Mouse (Mus musculus): Measurements from ENCODE around the gene Wnk3. TPM values are rescaled to one million over a fixed set of nuclear protein-coding genes. Genes with fewer than 3 reads are reported as not detected.
A peak's percentile ranks its signal among the peaks of the same experiment; 100 is the strongest.

Gene Wnk3
- total and polyA plus RNA-seq, 3 experiments = 0.06 to 0.18 (median 0.10) TPM

DNA sequence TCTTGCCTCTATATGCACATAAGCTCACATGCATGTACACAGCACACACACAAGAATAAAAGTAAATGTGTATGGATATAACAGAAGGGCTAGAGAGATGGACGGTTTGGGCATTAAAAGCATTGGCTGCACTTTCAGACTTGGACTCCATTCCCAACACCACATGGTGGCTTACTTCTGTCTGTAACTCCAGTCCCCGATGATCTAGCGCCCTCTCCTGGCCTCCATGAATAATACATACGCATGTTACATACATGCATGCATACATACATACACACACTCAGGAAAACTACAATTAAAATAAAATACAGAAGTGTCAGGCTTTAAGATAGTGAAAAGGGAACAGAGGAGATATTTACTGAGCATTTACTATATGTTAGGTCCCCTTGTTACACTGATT, 115.9 kb downstream of the Wnk3 start:
- Histone ChIP-seq H3K27ac (no peak overlapping the region), H3K4me3 (no peak overlapping the region), H3K4me1 (ENCODE audit: control insufficient read depth, insufficient read depth, low read length) (no peaks in the 10 kb centered on the region), H3K79me2 (replicated peaks; ENCODE audit: control insufficient read depth, insufficient read depth, low read length) (no peaks in the 10 kb centered on the region), H3K36me3 (ENCODE audit: control insufficient read depth, insufficient read depth, low read length) (no peaks in the 10 kb centered on the region), H3K9ac (ENCODE audit: low read depth, low read length) (no peak overlapping the region), H3K27me3 (ENCODE audit: control insufficient read depth, insufficient read depth, low read length) (no peaks in the 10 kb centered on the region)
- no peak for DNase-seq
- WGBS = 75% methylated on average over 4 of the region's 4 CpGs
- intact Hi-C loops (cut with DNase I) = no loop called here
- TF ChIP-seq POLR2A (IDR thresholded peaks at IDR 0.05; ENCODE audit: insufficient read depth, low read depth, low read length) (no peak), EP300 (IDR thresholded peaks at IDR 0.05; ENCODE audit: insufficient read depth, low read depth, low read length) (no peak), CTCF (IDR thresholded peaks at IDR 0.05) (no peak)

DNA sequence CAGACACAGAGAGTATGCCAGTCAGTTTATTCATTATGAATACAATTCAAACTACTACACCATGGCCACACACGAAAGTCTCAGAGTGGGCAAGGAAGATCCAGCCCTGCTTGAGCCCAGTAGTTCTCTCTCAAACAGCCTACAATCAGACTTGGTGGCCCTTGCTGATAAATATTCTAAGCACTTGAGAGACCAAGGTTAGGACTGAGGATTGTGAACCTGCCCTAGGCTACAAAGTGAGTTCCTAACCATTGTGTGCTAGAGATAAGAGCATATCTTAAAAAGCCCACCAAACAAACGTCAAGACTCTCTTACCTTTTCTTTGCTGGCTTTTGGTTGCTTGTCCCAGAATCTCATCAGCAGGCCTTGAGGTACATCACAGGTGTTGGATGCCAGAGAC, 135.7 kb downstream of the Wnk3 start:
- no peak overlapping the region for H3K27ac ChIP-seq
- H3K9ac ChIP-seq (ENCODE audit: low read depth, low read length) = no peak overlapping the region
- no peaks in the 10 kb centered on the region for H3K79me2 ChIP-seq (replicated peaks; ENCODE audit: control insufficient read depth, insufficient read depth, low read length)
- no peak for DNase-seq
- no peaks in the 10 kb centered on the region for H3K27me3 ChIP-seq (ENCODE audit: control insufficient read depth, insufficient read depth, low read length)
- no peaks in the 10 kb centered on the region for H3K36me3 ChIP-seq (ENCODE audit: control insufficient read depth, insufficient read depth, low read length)
- 58% methylated on average over 2 of the region's 2 CpGs for WGBS
- intact Hi-C loops (cut with DNase I) = no loop called here
- no peaks in the 10 kb centered on the region; the same call in 1 of the 2 replicates for H3K4me1 ChIP-seq (ENCODE audit: control insufficient read depth, insufficient read depth, low read length)
- no peak overlapping the region for H3K4me3 ChIP-seq
- TF ChIP-seq CTCF (IDR thresholded peaks at IDR 0.05) (no peak), EP300 (IDR thresholded peaks at IDR 0.05; ENCODE audit: insufficient read depth, low read depth, low read length) (no peak), POLR2A (IDR thresholded peaks at IDR 0.05; ENCODE audit: insufficient read depth, low read depth, low read length) (no peak)

GRCm38 (mm10) chrX:151337804-151338203, 139.9 kb downstream of the Wnk3 start:
- H3K79me2 ChIP-seq (replicated peaks; ENCODE audit: control insufficient read depth, insufficient read depth, low read length) = no peaks in the 10 kb centered on the region
- H3K36me3 ChIP-seq (ENCODE audit: control insufficient read depth, insufficient read depth, low read length) = no peaks in the 10 kb centered on the region
- intact Hi-C loops (cut with DNase I) = no loop called here
- no peak overlapping the region for H3K9ac ChIP-seq (ENCODE audit: low read depth, low read length)
- no peaks in the 10 kb centered on the region for H3K27me3 ChIP-seq (ENCODE audit: control insufficient read depth, insufficient read depth, low read length)
- 37% methylated on average over 4 of the region's 4 CpGs for WGBS
- no peak overlapping the region for H3K27ac ChIP-seq
- no peak overlapping the region for H3K4me3 ChIP-seq
- DNase-seq = peak; percentile 66 to 79
- H3K4me1 ChIP-seq (ENCODE audit: control insufficient read depth, insufficient read depth, low read length) = no peaks in the 10 kb centered on the region; the same call in 1 of the 2 replicates
- TF ChIP-seq CTCF (IDR thresholded peaks at IDR 0.05) = no peak
- no peak for TF ChIP-seq POLR2A (IDR thresholded peaks at IDR 0.05; ENCODE audit: insufficient read depth, low read depth, low read length)
- TF ChIP-seq EP300 (IDR thresholded peaks at IDR 0.05; ENCODE audit: insufficient read depth, low read depth, low read length) = 0 out of 2 replicates have a peak, but pooled peaks have one; percentile 44

DNA sequence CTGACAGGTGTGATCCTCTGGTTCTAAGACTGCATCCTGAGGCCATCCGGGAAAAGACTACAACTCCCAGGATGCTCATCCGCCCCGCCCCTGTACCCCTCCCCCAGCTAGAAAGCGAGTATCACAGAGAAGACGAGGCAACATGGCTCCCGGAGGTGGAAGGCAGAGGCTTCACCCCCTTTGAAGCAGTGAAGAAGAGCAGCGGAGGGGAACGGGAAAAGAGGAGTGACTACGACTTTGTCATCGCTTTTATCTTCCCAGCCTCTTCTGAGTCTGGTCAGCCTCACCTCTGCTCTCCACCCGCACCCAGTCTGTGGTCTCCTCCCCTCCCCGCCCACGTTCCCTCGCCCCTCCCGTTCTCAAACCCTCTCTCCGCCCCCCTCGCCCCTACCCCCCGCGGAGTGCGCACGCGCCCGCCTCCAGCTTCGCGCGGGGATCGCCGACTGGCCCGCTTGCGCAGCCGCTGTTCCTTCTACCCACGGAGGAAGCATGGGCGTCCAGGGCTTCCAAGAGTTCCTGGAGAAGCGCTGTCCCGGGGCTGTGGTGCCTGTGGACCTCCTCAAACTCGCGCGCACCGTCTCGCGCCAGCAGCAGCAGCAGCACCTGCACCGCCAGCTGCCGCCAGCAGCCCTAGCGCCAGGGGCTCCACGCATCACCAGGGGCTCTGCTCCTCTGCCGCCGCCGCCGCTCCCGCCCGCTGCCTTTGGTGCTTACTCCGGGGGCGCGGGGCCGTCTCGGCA, 146.1 kb downstream of the Wnk3 start, which contains the start of gene Fam120c:
Fam120c (plus strand) TSS at position 415 of the 740 bp plus-strand sequence.
- Histone ChIP-seq H3K27ac (peak within 1 kb of the TSS; percentile 88), H3K36me3 (ENCODE audit: control insufficient read depth, insufficient read depth, low read length) (no peaks in the 10 kb centered on the region; the same call in 1 of the 2 replicates), H3K4me1 (ENCODE audit: control insufficient read depth, insufficient read depth, low read length) (peaks cover 2% of the 10 kb centered on the region), H3K9ac (ENCODE audit: low read depth, low read length) (peak within 1 kb of the TSS; percentile 80), H3K79me2 (replicated peaks; ENCODE audit: control insufficient read depth, insufficient read depth, low read length) (no peaks in the 10 kb centered on the region), H3K4me3 (peak within 1 kb of the TSS; percentile 60), H3K27me3 (ENCODE audit: control insufficient read depth, insufficient read depth, low read length) (no peaks in the 10 kb centered on the region)
- intact Hi-C loops (cut with DNase I) = loop anchor here (10.0 kb wide), 1 partner anchor 181 kb away; the partner anchor contains the start of gene Phf8
- WGBS = 15% methylated on average over 48 of the region's 56 CpGs
- DNase-seq = peak; percentile 86 to 88
- TF ChIP-seq EP300 (IDR thresholded peaks at IDR 0.05; ENCODE audit: insufficient read depth, low read depth, low read length) (no peak), POLR2A (IDR thresholded peaks at IDR 0.05; ENCODE audit: insufficient read depth, low read depth, low read length) (peak; percentile 55), CTCF (IDR thresholded peaks at IDR 0.05) (no peak)

DNA sequence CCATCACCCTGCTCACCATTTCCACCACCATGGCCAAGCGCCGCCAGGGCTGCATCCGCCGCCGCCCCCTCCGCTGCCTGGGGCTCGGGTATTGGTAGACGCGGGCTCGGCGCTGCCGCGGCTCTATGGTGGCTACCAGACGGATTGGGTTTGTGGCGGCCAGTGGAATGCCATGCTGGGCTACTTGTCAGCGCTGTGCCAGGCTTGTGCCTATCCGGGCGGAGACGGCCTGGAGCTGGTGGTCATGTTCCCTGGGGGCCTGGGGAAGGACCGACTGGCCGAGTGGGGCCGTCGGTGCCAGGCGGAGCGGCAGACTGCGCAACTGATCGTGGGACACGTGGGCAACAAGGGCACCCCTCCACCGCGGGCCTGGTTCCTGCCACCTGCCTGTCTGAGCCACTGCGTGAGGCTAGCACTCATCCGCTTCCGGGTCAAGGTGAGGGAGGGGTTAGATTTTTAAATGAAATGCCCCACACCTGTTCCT, 146.7 kb downstream of the Wnk3 start:
- Histone ChIP-seq H3K27me3 (ENCODE audit: control insufficient read depth, insufficient read depth, low read length) (no peaks in the 10 kb centered on the region), H3K4me1 (ENCODE audit: control insufficient read depth, insufficient read depth, low read length) (peaks cover 2% of the 10 kb centered on the region), H3K27ac (peak overlapping the region; percentile 88), H3K79me2 (replicated peaks; ENCODE audit: control insufficient read depth, insufficient read depth, low read length) (no peaks in the 10 kb centered on the region), H3K9ac (ENCODE audit: low read depth, low read length) (peak overlapping the region; percentile 80), H3K4me3 (peak overlapping the region; percentile 60), H3K36me3 (ENCODE audit: control insufficient read depth, insufficient read depth, low read length) (no peaks in the 10 kb centered on the region; the same call in 1 of the 2 replicates)
- no peak for TF ChIP-seq EP300 (IDR thresholded peaks at IDR 0.05; ENCODE audit: insufficient read depth, low read depth, low read length)
- TF ChIP-seq POLR2A (IDR thresholded peaks at IDR 0.05; ENCODE audit: insufficient read depth, low read depth, low read length) = no peak
- TF ChIP-seq CTCF (IDR thresholded peaks at IDR 0.05) = no peak
- intact Hi-C loops (cut with DNase I) = loop anchor here (10.0 kb wide), 1 partner anchor 180 kb away; the partner anchor contains the start of gene Phf8
- 19% methylated on average over 33 of the region's 33 CpGs for WGBS
- DNase-seq = peak in 1 of 2 experiments; percentile 46
